ENCODE assay signal across 11 mouse cellular contexts in the genomic region with DNA sequence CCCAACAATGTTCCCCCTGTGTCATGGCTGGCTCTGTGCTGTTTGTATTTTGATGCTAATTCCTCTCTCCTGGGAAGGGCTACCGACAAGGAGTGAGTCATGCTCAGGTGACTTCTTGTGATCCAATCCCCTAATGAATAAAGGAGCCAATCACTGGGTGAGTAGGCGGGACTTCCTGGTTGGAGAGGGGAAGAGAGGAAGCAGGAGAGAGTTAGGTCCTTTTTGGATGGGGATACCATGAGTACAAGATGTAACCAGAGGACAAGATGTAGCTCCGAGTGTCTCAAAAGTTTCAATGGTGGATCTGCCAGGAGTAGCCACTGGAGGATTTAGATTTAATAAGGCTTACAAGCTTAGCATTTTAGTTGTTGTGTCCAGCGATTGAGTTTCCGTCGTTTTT.
"Had no signal": no experiment of that assay in that cellular context is flagged by ENCODE, and none has a peak within 500 bp of the region (broad histone marks: within the 10 kb centered on the region; RNA-seq: fewer than 3 reads in every experiment).

No protein-coding gene starts in this region.

- H3K9ac ChIP-seq: limb, embryonic 12.5 days; liver, embryonic 14.5 days; midbrain, embryonic 13.5 days had no signal

- ATAC-seq: lung, postnatal 0 days; midbrain, embryonic 13.5 days had no signal

- H3K27ac ChIP-seq: kidney, postnatal 0 days; limb, embryonic 12.5 days; liver, embryonic 14.5 days; midbrain, embryonic 13.5 days had no signal

- H3K27me3 ChIP-seq: limb, embryonic 12.5 days; midbrain, embryonic 13.5 days had no signal

- H3K9me3 ChIP-seq: limb, embryonic 12.5 days had no signal

- H3K4me2 ChIP-seq: limb, embryonic 12.5 days; midbrain, embryonic 13.5 days had no signal

- H3K36me3 ChIP-seq: limb, embryonic 12.5 days; midbrain, embryonic 13.5 days had no signal

- H3K4me3 ChIP-seq: limb, embryonic 12.5 days; midbrain, embryonic 13.5 days had no signal

- DNase-seq: kidney, postnatal 36 days; lung, adult 2 months; lung, postnatal 36 days; right cerebral cortex, postnatal 4 days; spleen, adult 18-20 months; thymus, postnatal 36 days had no signal
